Mouse (Mus musculus) C2C12 (cell line): ENCODE measurements around the gene Ensa.

ENCODE experiments used
- CEBPB ChIP-seq: IDR thresholded peaks from one replicate; pipeline ENCODE4 v1.6.1; 2011; ENCODE audit warnings: low read depth, mild to moderate bottlenecking, control low read depth, moderate library complexity
- CTCF ChIP-seq: IDR thresholded peaks from one replicate; pipeline ENCODE4 v1.5.1; 2011; ENCODE audit not compliant: control insufficient read depth, insufficient read depth, insufficient read length
- FOSL1 ChIP-seq: IDR thresholded peaks from one replicate; pipeline ENCODE4 v1.8.0; 2011; ENCODE audit warnings: mild to moderate bottlenecking, low read length; ENCODE audit not compliant: poor library complexity, insufficient read depth, severe bottlenecking
- MAX ChIP-seq: IDR thresholded peaks from one replicate; pipeline ENCODE4 v1.6.1; 2011; ENCODE audit warnings: mild to moderate bottlenecking, control low read depth
- MYOD1 ChIP-seq: IDR thresholded peaks from one replicate; pipeline ENCODE4 v1.6.1; 2011; ENCODE audit warnings: low read depth; ENCODE audit not compliant: control insufficient read depth, insufficient read length
- MYOG ChIP-seq: IDR thresholded peaks from one replicate; pipeline ENCODE4 v1.6.1; 2011; ENCODE audit not compliant: control insufficient read depth, insufficient read length; ENCODE audit errors: extremely low read depth
- USF1 ChIP-seq: IDR thresholded peaks from one replicate; pipeline ENCODE4 v1.6.1; 2011; ENCODE audit warnings: low read depth, mild to moderate bottlenecking, control low read depth, moderate library complexity

- TF ChIP-seq CTCF (no peak), MAX (no peak), CEBPB (no peak), USF1 (no peak), MYOD1 (no peak), MYOG (no peak), FOSL1 (no peak)
Observed at GRCm38 (mm10) chr3:95677420-95678090, 52.8 kb downstream of the Ensa start.
